Mouse (Mus musculus) heart, postnatal 36 days (tissue): ENCODE results near the gene Ppfibp2. TPM values are rescaled to one million over a fixed set of nuclear protein-coding genes. Genes with fewer than 3 reads are reported as not detected.

Experiments
- DNase-seq, 2 experiments: peaks; one replicate each; pipeline ENCODE4 v3.0.0; 2021 to 2022
- intact Hi-C: fragments of 180-260 bp; cut with DNase I; formaldehyde crosslinking; loops from one replicate; pipeline ENCODE4 v1.15.1; 2025
- total RNA-seq, 2 experiments: library from RNA; stranded (reverse); gene quantifications; 2 replicates each; pipeline ENCODE4 v1.2.3; 2021

Ppfibp2 gene
- total RNA-seq, 2 experiments from 2014 or later = 23.2 to 24.6 TPM

DNA sequence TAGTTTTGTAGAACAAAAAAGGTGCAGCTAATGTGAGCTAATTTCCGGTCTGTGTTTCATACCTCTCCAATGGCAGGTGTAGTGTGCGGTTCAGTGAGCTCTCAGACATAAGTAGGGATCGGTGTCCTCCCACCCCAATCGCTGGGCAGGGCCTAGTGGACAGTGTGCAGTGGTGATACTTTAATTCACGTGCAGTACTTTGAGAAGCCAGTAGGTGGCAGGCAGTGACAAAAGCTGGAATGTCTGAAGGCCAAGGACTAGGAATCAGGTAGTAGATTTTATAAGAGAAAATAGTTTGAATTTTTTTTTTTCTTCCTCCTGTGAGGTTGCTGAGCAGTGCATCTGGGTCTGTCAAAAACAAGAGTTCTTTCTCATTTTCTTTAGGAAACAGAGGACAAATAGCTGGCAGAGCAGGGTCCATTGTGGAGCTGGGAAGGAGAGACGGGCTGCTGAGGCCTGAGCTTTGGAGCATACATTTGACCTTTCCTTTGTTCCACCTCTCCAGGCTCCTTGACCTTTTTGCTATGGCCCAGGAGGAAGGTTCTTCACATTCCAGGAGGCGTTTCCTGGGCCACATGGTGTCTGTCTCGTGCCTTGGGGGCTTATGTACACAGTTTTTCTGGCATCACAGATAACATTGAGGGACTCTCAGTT is 66.3 kb downstream of the Ppfibp2 start:
- DNase-seq = peak; percentile 67 to 72
- intact Hi-C loops = loop anchor here (2.0 to 5.0 kb wide), 4 partner anchors 64 to 127 kb away; partner anchors contain the start of gene Ppfibp2

DNA sequence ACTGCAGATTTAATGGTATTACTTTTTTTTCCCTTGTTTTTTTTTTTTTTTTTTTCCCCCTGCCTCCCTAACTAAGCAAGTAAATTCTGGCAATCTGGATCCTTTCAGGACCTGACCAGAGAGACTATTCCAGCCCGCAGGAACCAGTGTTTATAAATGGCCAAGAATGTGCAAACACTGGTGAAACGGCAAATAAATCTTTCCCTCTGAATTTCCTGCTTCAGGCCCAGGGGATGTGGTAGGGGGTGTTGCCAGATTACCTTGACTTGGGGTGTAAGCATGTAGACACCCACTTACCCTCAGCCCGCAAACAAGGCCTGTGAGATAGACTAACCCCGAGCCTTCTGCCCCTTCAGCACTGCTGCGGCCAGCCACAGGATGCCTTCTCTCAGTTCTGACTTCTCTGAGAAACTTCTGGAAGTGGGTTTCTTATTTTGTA is 66.9 kb downstream of the Ppfibp2 start:
- no peak for DNase-seq
- intact Hi-C loops = loop anchor here (2.0 to 5.0 kb wide), 4 partner anchors 65 to 127 kb away; partner anchors contain the start of gene Ppfibp2

DNA sequence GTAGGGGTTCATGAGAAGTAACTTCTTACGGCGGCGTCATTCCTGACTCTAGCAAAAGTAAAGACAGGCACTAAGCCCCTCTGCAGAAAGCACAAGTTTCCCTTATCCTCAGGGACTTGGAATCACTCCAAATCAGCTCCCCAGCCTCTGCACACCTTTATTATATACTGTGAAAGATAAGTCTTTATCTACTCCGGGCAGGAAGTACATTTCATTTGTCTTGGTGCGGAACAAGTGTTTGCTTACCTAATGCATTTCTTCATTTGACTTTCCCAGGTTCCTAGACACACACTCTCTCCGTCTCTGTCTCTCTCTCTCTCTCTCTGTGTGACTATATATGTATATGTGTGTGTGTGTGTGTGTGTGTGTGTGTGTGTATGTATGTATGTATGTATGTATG is 68.6 kb downstream of the Ppfibp2 start:
- intact Hi-C loops = loop anchor here (2.0 to 5.0 kb wide), 2 partner anchors 43 to 66 kb away; partner anchors contain the start of gene Ppfibp2
- DNase-seq = no peak

DNA sequence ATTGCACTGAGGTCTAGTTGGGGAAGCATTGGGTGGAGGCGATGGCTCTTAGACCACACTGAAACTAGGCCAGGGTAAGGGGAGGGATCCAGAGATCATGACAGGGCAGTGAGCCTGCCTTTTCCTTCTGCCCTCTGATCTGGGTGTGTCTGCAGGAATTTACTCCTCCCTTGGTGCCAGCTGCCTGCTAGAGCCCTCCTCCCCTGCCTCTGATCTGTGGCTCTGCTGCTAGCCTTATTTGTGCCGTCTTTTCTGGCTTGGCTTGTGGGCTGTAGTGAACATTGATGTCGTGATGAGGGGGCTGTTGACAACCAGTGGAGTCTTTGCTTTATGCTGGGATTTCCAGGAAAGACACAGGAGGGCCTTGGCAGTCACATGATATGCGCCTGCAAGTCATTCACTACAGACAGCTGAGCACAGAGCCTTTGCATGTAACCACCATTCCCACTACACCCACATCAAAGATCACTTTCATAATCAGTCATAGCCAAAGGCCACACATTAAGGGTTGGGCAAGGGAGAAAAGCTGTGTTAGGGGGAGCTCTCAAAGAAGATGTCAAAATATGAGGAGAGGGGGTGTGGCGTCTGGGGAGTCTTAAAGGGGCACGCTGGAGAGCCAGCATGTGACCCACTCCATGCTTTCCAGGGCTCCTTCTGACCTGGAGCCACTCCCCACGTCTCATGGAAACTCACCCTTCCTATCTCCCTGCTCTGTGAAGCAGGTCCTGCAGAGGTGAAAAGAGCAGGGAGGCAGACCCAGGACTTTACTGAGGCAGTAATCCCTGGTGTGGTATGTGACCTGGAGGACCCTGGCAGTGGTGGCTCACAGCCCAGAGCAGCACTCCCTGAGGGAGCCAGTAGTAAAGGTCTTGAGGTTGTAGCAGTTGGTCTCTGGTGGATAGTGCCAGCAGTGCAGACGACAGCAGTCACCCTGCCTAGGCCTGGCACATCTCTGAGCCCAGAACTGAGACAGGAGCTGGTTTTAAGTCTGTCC is 69.4 kb downstream of the Ppfibp2 start:
- intact Hi-C loops = loop anchor here (2.0 to 5.0 kb wide), 2 partner anchors 42 to 67 kb away; partner anchors contain the start of gene Ppfibp2

DNA sequence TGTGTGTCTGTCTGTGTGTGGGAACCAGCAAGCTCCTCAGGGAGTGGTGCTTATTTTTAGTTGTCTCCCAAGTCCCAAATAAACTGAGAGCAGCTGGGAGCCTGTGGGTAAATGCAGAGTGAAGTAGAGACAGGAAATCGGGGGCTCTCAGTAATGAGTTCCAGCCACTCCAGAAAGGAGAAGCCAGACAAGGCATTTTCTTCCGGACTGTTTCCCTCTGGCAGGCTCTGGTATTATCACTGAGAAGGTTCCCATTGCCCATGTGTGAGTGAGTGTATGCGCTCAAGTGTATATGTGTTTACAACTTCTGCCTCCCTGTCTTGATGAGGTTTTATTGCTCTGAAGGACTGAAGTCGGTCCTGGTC is 70.2 kb downstream of the Ppfibp2 start:
- intact Hi-C loops = loop anchor here (2.0 kb wide), 1 partner anchor 42 kb away; no protein-coding TSS in a partner anchor
- DNase-seq = peak in 1 of 2 experiments; percentile 17

More for the DNA sequence above, 69.4 kb downstream of the Ppfibp2 start:
- DNase-seq = peak; percentile 24 to 47

DNA sequence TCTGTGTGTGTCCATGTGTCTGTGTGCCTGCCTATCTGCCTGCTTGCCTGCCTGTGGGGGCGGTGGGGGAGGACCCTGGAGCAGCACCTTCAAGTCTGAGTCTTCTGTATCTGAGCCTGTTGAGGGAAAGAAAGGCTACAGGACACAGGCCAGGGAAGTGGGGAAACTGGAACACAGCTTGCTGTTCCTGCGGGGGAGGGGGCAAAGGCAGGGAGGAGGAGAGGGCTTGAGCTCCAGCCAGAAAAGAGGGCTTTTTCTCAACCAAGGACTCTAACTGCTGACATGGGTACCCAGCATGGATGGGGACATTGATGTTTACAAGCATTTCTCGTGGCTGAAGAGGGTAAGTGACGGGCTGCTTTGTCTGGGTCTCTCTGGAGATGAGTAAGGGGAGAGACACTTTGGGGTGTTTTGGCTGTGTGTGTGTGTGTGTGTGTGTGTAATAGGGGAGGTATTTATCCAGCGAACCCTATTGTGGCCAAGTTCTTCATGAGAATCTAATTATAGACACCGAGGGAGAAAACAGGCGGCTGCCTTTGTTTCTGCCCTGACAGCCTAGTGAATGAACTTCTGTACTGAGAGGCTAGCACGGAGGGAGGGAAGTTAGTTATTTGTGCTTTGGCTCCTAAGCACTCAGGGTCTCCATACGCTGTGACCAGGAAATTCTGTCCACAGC is 70.7 kb downstream of the Ppfibp2 start:
- intact Hi-C loops = loop anchor here (2.0 kb wide), 2 partner anchors 25 to 41 kb away; no protein-coding TSS in a partner anchor
- DNase-seq = peak; percentile 52 to 68

DNA sequence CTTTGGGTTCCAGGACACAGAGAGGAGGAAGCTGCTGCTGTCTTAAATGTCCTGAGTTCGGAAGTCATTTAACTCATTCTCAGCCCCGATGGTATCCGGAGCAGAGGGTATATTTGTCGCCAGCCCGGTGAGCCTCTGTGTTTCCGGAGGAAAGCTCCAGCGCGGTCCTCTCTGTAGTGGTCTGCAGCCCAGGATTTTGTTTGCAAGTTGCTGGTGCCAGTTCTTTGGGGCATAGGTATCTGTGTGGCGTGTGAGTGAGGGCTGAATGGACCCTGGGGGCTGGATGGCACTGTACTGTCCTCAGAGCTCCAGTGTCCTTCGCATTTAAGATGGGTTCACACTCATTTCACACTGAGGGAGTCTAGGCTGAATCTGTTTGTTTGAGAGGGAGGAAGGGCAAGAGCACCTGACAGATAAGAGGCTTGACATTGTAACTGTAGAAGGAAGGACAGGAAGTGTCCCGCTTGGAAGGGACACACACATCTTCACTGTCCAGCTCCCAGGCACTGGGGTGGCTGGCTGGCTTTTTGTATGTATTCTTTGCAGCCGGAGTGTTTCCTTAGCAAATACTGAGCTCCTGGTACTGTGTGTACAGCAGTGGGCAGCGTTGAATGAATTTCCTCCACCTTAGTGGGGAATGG is 71.4 kb downstream of the Ppfibp2 start:
- DNase-seq = peak; percentile 12 to 37
- intact Hi-C loops = loop anchor here (2.0 kb wide), 1 partner anchor 24 kb away; no protein-coding TSS in a partner anchor

DNA sequence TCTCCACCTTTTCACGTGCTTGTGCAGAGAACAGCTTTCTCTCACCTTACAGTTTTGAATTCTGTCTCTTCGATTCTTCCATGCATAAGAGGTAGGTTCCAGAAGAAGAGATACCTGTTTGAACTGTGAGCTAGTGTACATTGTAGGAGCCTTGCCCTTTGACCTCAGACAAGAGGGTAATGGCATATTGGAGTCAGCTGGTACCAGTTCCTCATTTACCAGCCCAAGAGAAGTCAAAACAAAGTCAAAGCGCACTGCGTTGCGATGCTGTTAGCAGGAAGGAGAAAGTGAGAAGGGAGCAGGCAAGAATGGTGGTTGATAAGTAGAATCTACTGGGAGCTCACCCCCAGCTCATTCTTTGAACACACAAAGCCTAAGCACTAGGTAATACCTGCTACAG is 73.5 kb downstream of the Ppfibp2 start:
- intact Hi-C loops = no loop called here
- DNase-seq = no peak

DNA sequence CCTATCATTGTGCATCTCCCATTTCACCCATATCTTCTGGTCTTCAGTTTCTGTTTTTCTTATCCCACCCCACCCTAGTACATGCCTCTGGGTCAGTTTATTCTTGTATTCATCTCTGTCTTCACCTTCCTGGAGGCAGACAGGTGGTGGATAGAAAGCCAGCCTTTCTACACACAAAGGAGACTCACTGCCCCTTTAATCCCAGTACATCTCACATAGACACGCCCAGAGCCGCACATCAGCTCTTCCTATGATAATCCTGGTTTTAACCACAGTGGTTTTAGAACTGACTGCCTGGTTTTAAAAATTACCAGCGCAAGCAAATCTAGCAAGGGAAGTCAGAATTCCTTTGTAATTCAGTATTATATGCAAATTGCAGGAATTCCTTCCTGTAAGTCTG is 80.2 kb downstream of the Ppfibp2 start:
- intact Hi-C loops = no loop called here
- DNase-seq = no peak

DNA sequence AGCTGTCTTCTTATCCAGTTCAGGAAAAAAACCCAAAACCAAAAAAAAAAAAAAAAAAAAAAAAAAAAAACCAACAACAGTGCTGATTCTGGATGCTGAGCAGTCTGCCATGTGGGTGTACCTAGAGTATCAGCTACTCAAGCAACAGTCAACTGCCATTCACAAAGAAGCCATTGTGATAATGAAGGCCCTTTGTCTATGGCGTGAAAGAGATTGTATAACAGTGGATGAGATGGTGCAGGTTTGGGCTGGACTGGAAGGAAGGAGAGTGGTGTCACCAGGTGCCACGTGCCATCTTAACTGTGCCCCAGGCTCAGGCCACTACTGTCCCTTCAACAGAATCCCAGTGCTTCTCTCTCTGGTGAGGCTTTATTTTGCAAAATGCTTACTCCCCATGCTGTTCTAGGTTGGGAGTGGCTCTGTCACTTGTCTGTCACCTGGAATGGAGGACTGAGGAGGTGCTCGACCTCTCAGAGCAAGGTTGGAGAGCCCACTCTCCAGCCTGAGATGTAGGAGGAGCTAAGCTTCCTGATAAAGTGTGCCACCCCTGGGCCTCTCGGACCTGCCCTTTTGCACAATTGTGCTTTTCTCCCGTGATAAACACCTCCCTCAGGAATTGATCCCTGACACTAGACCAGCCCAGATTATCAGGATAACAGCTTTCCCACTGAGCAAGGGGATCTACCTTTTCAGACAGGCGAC is 85.3 kb downstream of the Ppfibp2 start:
- DNase-seq = no peak
- intact Hi-C loops = no loop called here

DNA sequence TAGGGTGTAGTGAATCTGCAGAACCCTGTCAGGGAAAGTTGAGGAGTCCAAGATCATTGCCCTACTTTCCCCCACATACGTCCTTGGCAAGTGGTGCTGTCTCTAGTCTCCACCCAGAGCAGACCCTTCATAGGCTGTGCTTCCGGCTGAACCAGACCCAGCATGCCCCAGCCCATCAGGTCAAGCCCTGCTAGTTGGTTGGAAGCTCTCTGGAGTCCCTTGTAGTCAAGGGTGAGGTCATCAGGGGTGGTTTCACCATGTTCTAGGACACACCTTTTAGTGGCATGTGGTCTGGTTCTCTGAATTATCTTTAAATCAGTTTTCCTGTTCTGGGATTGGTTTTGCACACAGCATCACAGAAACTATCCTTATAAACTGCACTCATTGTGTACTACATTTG is 86.3 kb downstream of the Ppfibp2 start:
- intact Hi-C loops = no loop called here
- DNase-seq = no peak

DNA sequence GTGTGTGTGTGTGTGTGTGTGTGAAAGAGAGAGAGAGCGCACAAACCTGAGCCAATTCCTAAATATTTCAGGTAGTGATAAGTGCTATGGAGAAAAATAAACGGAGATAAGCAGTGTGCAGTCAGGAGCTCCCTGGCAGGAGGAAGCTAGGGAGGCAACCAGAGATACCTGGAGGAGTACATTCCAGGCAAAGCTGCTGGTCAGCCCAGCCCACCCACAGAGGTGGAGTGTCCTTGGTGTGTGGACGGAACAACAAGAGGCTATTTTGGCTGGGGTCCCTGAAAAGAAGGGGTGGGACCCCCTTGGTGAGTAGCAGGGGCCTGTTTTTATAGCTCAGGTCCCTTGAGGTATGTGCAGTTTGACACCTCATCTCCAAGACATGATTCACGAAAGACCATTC is 88.2 kb downstream of the Ppfibp2 start:
- no peak for DNase-seq
- intact Hi-C loops = no loop called here

DNA sequence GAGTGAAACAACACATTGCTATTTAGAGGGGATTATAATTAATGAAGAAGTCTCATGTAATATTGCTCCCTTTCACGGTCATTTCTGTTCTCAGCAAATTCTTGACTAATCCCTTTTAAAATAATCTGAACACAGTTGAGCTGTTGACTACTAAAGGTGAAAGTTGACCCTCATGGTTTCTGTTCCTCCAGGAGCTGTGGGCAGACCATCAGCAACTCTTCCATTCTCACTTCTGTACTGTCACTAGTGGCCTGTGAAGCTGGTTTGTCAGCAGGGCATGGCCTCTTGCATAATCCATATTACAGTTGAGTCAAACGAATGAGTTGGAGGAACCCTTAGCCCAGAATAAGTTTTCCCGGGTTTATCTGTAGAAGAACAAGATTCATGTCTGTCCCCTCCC is 88.6 kb downstream of the Ppfibp2 start:
- intact Hi-C loops = no loop called here
- DNase-seq = no peak

DNA sequence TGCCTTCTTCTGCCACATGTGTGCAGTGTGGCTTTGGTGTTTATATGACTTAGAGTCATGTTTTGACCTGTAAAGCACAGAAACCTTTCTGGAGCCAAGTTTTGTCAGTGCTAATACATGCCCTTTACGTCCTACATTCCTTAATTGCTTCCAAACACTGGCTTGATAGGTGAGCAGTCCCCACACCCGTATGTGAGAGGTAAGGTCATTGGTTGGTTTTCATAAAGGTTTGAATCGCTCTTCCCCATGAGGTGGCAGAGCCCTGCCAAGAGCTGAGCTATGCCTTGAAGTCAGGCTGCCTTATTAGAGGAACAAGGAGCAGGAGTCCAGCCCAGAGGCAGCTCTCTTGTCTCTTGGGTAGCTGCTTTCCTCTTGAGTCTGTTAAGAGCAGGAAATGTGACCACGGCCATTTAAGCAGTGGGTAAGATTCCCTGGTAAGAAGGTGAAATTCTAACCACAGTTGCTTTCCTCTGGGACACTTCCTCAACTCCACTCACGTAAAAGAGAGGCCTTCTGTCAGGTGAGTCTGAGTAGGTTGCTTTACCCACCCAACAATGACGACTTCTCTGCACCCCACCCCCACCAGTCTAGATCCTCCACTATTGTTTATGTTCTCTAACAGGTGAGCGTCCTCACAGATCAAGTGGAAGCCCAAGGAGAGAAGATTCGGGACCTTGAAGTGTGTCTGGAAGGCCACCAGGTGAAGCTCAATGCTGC is 90.4 kb downstream of the Ppfibp2 start:
- intact Hi-C loops = no loop called here

DNA sequence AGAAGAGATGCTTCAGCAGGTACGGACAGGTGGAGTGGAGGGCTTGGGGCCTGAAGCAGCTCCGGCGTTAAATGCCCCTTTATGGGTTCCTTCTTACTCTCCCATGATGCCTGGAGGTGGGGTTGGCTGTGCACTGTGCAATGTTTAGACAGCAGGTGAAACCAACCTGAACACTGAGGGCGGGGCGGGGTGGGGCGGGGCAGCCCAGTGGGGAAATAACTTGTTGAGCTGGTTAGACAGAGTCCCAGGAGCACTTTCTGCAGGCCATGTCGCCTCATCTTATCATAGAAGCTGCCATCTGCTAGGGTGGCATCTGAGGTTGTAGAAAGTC is 90.9 kb downstream of the Ppfibp2 start:
- no peak for DNase-seq
- intact Hi-C loops = no loop called here

More for the DNA sequence above, 90.4 kb downstream of the Ppfibp2 start:
- no peak for DNase-seq

DNA sequence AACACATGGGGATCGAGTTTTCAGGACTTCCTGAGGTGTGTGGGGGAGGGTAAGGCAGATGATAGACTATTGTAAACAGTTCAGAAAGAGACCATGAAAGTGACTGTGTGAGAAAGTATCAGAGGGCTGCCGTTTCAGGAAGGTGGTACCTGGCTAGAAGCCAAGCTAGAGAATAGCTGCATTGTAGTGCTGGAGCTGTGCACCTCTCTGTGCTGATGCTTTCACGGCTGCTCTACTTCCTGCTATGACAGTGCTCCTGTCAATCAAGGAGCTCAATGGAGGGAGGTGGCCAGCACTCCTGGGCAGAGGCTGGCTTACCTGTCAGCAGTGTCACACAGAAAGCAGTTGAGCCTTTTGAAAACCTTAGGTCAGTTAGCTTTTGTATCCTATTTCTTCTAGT is 92.4 kb downstream of the Ppfibp2 start:
- intact Hi-C loops = no loop called here
- no peak for DNase-seq

DNA sequence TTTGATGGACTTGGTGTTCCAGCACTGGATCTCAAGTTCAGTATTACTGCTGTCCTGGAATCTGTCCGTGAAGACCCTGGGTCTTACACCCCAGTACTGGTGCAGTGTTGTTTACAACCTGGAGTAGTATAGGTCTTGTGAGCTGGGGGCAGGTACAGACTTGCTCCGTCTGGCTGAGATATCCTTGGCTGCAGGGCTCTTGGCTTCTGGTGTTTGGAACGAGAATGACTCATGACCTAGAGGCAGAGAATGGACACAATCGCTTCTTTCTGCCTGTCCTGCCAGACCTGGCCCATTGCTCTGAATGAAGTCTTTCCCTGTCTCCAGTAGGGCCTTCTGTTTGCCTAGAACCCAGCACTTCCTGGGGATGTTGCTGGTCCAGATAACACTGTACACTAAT is 93.0 kb downstream of the Ppfibp2 start:
- no peak for DNase-seq
- intact Hi-C loops = no loop called here

DNA sequence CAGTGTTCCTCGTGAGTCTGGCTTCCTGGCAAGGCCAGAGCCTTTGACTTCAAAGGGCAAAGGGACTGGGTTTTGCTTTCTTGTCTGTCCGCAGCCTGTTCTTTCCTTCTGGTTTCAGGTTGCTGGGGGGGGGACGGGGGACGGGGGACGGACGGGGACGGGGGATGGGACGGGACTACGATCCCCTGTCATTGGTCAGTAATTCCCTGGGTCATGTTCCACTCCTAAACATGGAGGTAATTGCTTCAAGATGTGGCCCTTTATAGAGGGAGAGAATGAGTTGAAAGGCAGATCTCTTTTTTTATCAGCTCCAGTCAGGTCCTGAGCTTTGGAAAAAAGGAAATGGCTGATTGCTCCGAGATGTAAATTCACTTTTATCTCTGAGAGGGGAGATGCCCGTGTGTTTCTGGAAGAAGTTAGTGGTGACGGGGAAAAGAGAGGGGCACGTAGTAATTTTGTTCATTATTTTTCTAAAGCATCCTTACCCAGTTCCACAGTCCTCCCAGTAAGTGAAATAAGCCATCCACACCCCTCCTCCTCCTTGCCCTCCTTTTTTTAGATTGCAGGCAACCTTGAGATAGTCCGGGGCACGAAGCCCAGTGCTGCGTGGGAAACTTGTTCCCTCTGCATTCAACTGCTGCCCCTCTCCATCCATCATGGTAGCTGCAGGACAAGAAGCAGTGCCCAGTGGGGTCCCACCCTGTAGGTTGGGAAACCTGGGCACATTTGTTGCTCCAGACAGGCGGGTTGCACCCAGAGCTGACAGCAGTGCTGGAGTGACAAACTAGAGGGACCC is 95.6 kb downstream of the Ppfibp2 start:
- DNase-seq = no peak
- intact Hi-C loops = loop anchor here (2.0 kb wide), 1 partner anchor 24 kb away; no protein-coding TSS in a partner anchor
